Mouse (Mus musculus) neural tube, embryonic 10.5 days (tissue): ENCODE measurements around the gene Cd81.

Experiments used
- DNase-seq: peaks from one replicate; pipeline ENCODE4 v3.0.0-alpha.2; 2017; ENCODE audit warnings: low spot score; ENCODE audit errors: extremely low spot score

The Cd81 gene

GRCm38 (mm10) chr7:143110803-143111202 lies 58.3 kb downstream of the Cd81 start:
- DNase-seq = no peak

GRCm38 (mm10) chr7:143111719-143112118 lies 59.2 kb downstream of the Cd81 start:
- DNase-seq = no peak

DNA sequence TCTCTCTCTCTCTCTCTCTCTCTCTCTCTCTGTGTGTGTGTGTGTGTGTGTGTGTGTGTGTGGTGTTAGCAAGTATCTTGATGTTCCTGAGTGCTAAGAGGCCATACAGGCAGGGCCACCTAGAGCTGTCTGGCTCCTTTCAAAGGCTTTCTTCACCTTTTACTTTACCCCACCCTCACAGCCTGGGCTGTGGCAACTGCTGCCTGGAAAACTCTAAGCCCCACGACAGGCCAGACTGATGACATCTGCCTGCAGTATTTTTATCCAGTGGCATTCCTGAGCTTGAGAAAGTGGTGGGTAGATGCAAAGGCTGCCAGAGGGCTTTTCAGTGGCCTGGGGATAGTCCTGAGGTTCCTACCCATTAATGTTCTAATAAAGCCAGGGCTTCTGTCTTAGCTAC lies 59.9 kb downstream of the Cd81 start:
- DNase-seq = no peak

- DNase-seq = no peak
Measured at GRCm38 (mm10) chr7:143114773-143115172, 62.2 kb downstream of the Cd81 start.

GRCm38 (mm10) chr7:143116521-143116920 lies 64.0 kb downstream of the Cd81 start:
- DNase-seq = no peak
